Mouse (Mus musculus) brain, embryonic 18.5 days (tissue): ENCODE results near the gene Trim9.

Source experiments
- DNase-seq: peaks from one replicate; pipeline ENCODE4 v3.0.0-alpha.2; 2012; ENCODE audit warnings: low read depth, low spot score

The Trim9 gene

DNA sequence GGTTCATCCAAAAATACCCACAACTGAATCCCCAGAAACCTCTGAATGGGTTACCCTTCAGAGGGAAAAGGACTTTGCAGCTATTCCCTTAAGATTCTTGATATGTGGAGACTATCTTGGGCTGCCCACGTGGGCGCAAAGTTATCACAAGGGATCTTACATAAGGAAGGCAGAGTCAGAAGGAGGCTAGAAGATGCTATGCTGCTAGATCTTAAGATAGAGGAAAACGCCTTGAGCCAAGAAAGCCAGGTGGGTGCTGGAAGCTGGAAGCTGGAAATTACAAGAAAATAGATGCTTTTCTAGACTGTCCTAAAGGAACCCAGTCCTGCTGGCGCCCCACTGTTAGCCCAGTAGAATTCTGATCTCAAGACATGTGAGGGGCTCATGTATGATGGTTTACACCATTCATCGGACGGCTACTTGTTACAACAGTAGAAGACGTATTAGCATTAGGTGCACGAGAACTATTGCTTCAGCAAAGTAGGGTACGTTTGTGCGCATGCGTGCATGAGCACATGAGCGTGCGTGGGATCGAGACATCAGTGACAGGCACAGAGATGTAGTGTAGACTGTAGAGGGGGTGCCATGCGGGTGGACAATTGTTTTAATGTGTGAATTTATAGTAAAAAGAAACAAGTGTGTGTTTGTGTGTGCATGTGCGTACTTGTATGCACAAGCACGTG is 85.0 kb downstream of the Trim9 start:
- DNase-seq = no peak

DNA sequence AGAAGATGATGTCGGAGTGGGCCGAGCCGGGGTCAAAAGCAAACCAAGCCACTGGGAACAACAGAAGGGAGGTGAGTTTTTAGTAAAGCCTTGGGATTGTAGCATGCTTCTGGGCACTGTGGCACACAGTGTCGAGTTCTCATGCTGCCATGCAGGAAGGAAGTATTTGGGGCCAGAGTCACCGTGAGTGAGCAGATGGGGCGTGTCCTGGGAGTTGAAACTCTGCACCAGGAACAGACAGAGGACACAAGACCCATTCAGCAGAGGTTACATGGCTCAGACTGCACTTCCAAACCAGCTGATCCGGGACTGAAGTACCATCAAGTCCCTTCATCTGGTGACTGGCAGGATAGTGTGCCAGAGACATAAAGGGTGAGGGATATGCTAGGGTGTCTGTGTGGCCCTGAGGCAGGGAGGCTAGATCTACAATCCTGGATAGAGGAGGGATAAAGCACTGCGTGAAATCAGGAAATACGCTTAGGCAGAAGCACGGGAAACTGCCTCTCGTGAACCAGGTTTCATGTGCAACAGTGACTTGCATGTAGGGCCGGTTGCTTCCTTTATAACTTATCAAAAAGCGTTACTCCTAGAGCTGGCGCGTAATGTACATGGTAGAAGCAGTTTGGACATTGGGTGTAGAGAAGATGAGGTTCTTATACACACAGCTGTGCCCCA is 96.1 kb downstream of the Trim9 start:
- no peak for DNase-seq

DNA sequence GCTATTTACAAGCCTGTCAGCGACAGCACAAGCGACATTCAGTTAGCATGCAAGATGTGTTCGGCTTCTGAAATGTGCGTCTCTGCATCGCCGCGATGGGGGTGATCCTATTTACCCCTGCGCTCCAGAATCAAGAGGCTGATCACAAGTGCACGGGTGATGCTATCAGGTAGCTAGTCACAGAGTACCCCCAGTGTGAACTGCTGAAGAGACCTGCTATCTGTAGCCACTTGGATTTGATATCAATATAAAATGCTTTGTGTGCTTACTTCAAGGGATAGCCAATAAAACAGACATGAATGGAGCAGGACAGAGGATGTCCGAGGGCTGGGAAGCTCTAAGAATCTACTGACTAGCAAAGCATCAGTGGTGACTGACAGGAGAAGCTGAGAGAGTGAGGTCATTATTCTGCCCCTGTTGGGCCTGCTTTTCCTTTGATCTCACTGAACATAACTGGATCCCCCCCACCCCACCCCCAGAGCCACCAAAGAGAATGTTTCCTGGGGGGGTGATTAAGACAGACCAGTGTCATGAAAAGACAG is 97.7 kb downstream of the Trim9 start:
- DNase-seq = no peak

DNA sequence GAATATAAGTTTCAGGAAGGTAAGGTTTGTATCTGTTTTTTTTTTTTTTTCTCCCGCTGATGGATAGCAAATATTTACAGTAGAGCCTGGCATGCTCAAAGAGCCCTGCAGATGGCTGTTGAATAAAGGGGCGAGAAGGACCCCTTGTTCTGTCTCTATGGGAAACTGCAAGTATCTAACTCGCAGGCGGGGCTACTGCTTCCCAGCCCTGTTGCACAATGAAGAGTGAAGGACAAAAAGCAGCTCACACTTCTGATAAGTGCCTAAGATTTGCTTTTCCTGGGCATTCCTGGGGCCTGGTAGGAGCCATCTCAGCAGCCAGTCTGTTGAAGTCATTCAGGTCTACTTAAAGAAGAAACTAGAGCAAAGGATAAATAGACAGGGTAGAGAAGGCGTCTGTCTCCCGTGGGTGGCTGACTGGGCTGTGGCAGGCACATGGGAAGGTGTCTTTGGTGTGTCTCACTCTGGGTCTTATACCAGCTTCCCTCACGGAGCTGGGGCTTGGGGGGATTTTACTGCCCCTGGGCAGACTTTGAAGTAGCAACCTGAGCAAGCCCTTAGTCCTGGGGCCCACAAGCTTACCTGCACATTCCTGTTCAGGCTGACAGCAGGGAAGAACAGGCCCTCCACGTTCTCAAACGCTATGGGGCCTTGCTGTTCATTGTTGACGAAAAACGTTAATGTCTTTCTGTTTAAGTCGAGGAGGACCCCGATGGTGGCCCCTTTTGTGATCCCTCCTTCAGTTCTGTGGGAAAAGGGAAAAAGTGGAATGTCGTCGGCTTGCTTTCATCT is 99.5 kb downstream of the Trim9 start:
- no peak for DNase-seq

DNA sequence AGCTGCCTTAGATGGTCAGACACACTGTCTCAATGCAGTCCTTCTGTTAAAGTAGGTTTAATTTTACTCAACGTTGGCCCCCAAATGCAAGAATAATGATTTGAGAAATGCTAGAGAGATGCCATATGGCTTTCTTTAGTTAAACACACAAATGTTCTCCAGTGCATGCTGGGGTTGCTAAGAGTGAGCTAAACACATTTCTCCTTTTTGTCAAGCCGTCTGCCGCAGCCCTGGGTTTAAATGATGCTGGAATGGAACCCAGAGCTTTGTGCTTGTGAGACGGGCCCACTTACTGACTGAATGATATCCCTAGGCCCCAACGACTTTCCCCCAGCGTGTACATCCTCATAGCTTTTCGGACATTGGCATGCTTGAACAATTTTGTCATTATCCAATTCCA is 104.9 kb downstream of the Trim9 start:
- DNase-seq = no peak

DNA sequence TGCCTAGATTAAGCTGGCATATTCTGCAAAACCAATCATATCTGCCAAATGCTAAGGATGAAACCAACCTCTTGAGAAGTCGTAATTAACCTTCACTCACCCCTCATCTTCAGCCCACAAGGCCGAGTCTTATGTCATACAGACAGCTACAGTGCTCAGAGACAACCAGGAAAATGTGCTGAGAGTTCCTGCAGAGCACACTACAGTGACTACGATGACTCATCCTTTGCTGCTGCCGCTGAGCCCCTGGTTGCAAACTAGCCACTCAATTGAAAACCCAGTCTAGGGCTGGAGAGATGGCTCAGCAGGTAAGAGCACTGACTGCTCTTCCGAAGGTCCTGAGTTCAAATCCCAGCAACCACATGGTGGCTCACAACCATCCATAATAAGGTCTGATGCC is 107.7 kb downstream of the Trim9 start:
- DNase-seq = no peak

DNA sequence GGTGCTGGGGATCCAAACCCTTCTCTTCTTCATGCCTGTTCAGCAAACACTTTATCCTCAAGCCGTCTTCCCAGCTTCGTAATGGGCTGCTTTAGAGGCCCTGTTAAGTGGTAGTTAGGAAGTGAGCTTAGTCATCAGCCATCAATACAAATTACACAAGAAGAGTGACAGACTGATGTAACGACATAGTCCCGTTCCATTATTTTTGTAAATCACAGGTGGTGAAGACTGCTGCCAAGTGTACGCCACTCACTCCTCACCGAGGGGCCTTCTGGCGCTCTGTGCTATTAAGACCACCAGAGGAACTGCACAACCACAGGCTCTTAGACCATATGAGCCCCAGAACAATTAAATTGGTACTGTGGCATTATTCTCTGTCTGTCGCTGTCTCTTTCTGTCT is 108.8 kb downstream of the Trim9 start:
- DNase-seq = no peak

DNA sequence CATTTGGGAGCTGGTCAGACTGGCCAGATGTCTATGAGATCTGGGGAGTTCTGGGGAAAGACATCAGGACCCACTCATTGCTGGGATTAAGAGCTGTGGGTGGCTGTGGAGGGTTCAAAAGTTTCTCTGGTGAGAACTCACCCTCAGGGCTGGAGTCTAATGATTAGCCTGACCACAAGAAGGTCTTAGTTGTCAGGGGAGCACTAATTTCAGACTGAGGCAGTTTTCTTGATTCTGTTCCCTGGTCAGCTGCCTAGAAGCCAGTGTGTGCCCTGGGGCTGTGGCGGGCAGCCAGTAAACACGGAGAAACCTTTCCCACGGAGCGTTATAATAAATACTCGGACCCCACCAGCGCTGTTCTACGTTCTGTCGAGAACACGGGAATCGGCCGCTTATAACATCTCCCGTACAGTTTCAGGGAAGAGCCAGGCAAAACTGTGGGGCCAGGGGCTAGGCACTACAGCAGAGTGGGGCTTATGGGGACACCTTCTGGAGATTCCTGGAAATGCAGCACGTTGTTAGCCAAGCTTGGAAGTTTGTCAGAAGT is 112.4 kb downstream of the Trim9 start:
- DNase-seq = peak; percentile 50

DNA sequence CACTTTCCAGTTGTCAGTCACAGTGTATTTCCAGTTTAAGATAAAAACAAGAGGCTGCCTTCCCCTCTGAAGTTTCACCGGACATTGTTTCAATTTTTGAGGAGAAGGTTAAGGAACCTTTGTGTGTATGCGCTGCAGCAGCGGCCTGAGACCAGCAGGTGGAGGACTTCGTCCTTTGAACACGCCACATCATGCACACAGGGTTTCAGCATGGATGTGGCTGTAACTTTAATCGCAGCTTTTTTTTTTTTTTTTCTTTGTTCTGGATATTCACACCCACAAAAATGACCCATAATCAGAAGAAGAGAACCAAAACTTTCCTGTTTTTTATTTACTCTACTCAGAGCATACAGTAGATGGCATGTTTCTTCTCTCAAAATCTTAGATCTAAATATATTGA is 113.0 kb downstream of the Trim9 start:
- DNase-seq = no peak

DNA sequence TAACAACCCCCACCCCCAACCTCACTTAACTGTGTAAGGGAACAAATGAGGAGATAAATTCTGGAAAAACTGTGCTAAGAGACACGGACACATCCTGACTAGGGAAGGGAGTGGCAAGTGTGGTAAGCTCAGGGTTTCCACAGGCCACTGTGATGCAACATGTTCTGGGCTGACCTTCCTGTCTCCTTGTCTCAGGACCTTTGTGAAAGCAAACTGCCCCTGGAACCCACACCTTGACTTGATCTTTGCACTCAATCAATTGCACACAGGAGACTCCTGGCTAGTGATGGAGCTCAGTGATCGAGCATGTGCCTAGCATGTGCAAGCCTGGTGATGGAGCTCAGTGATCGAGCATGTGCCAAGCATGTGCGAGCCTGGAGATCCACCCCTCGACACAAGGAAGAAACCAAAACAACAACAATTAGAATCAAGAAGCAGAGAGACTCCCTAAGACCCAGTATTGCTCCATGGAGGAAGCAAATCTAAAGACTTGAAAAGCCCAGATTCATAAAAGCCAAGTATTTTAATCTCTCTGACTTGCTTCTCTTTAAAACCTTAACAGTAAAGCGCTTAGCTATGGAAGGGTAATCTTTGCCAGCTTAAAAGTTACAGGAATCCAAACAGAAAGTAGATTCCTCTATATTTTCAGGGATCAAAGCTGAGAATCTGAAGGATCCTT is 113.6 kb downstream of the Trim9 start:
- no peak for DNase-seq

DNA sequence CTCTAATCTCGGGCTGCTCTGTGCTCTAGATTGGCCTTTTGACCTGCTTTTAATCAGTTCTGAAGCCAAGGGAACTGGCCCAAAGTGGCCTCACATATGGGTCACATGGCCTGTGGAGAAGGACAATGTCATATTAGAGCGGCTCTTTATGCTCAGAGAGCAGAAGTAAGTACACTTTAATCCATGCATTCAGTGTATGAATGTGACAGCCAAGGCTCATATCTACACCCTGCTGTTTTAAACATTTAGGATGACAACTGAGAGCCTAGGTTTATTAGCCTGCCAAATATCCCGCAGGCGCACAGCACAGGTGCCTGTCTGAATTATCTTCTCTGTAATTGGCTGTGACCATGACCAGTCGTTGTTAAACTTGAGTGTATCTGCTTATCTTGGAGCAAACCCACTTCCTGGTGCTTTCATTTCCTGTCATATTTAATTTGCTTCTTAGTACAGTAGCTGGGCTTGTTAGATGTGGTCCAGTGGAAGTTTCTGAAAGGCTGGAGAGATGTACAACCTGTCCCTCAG is 115.3 kb downstream of the Trim9 start:
- no peak for DNase-seq

DNA sequence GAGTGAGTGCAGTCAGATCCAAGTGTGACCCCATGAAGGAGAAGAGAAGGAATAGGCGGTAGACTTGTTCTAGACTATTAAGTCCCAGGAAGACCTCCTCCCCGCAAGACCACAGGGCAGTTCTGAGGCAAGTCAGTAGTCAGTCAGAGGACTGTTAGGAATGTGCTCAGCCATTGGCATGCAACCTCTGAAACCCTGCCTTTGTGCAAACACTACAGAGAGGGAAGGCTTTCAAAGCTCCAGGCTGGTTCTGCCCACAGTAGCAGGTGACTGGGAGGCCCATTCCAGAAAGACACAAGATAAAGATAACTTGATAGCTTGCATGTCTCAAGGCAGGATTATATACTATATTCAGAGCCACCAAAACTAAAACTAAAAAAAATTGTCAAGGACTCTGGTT is 116.1 kb downstream of the Trim9 start, which contains the start of gene Pygl:
TSS of gene Pygl (minus strand) at position 195 of the 400 bp plus-strand sequence.
- DNase-seq = no peak

DNA sequence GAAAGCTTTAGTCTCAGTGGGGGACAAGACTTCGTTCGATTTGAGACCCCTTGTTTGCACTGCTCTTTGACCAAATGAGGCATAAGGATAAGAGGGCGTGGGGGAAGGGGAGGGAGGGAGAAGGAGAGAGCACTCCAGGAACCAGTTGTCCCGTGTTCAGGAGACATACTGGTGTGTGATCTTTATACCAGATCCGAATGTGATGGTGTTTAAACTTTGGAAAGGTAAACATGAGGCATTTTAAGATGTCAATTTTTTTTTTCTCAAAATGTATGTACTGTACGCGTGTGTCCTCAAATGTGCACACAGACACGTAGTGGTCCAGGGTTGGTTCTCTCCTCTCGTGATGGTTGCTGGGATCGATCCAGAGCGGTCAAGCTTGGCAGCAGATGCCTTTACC is 119.3 kb downstream of the Trim9 start:
- DNase-seq = no peak

DNA sequence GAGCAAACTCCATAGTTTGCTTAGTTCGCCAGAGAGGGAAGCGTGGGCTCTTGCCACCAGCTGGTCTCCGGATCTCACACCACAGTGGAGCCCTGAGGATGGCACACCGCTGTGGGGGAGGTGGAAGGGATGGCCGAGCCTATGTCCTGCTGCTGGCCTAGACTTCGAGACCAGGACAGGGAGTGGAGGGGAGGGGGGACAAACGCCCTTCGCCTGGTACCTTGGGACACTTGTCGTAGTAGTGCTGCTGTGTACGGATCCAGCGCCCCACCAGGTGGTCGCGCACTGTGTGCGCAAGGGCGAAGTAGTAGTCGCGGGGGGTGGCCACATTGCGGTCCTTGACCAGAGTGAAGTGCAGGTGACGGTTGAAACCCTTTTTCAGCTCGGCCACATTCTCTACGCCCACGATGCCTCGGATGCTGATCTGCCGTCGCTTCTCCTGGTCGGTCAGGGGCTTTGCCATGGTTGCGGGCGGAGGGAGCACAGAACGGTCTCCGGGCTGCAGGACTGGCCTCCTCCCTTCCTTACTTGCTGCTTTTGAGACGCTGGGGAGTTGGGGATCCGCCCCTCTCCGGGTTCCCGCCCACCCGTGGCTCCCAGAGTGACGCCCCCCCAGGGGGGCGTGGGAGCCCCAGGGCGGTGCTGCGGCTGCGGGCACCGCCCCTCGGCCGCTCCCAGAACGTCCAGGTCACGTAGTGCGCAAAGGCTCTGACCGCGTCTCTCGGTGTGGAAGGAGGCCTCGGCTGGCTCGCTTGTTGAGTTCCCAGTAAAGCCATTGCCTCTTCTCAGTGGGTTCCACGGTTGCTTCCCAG is 120.1 kb downstream of the Trim9 start:
- DNase-seq = no peak

DNA sequence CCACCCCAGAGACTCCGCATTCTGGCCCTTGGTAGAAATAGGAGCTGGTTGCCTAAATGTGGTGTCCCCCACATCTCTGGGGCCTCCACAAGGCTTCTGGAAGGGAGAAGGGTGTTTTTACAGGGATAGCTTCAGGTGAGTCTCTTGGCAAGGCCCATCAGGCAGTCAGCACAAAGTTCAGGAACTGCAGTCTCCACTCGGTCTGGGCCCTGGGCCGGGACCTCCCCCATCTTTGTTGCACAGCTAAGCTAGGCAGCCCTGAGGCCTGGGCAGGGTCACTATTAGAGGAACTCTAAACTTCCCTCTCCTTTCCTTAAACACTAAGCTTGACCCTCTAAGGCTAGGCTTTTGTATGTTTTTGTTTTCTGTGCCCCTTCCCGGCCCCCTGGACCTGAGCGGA is 120.8 kb downstream of the Trim9 start:
- DNase-seq = no peak

DNA sequence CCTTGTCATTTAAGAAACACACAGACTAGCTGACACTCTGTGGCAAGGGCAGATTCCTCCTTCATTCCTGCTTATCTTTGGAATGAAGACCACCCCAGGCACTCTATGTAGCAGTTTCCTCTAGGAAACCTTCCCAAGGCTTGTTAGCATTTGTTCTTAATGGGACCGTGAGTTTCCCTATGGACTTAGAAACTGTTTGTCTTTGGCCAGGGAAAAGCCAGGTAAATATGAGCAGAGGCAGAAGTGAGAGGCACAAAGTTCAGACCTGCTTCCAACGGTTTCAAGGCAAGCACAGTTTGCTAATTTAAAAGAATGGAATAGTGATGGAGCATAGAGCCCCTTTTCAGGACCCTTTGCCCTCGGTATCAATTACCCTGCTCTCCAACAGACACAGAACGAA is 124.1 kb downstream of the Trim9 start:
- DNase-seq = no peak

DNA sequence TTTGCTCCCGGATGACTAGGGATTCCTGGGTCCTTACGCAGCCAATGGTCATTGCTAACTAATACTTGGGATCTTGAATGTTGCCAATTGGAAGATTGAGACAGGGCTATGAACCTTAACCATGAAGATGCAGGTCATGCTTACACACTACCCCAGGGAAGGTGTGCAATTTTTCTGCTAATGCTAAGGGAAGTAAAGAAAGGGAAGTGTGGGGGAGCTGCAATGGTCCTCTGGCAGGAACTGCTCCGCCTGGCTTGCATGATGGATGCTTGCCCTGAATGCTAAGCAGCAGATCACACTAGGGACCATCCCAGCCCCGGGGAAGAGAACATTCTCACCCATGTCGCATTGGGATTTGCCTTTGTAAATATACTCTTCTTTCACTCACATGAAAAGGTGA is 126.0 kb downstream of the Trim9 start:
- no peak for DNase-seq

DNA sequence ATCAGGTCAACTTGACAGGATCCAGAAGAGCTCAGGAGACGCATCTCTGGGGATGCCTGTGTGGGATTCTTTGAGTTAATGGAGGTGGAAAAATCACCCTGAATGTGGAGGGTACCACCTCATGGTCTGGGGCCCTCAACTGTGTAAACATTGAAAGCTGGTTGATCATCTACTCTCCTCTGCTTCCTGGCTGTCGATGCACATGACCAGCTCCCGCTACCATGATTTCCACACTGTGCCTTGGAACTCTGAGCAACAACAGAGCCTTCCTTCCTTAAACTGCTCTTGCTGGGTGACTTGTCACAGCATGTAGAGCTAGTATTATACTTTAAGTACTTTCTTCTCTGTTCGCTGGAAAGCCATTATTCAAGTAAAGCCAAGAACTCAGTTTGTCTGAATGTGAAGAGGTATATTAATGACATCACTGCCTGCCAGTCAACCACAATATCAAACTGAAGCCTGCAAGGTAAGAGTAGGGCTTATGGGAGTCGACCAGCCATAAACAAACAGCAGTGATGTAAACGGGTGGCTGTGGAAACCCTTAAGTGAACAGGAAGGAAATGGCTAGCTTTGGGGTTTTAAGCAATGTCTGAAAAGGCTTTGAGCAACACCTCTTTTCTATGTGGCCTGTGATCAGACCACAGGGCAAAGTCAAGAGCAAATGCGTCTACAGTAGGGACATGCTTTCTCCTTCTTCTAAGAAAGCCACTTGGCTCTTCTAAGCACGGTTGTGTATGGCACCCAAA is 128.4 kb downstream of the Trim9 start:
- no peak for DNase-seq

DNA sequence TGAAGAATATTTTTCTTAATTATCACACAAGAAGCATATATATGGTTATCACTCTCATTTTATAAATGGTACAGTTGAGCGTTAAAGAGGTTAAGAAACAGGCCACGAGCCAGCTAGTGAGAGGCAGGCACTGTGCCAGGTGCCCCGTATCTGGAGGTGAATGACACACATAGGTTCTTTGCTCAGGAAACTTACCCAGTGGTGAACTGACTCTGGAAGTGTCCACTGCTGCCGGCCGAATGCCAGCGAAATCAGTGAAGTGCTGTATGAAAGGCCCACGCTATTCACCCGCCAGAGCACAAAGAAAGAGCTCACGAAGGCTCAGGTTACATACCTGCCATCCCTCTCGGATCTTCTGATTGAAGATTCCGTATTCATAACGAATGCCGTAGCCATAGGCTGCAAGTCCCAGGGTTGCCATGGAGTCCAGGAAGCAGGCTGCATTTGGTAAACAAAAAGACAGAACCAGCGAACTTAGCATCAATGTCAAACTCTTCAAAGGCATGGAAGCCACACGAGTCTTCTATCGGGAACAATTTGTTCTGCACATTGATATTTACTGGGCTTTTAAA is 131.1 kb downstream of the Trim9 start:
- DNase-seq = no peak
